Comparison of ENCODE assay signal across 23 mouse cellular contexts in genomic region chr7:107733162-107733561, GRCm38 (mm10). TPM values are rescaled to one million over a fixed set of nuclear protein-coding genes. Genes with fewer than 3 reads are reported as not detected.
DNase-seq lines count a peak whose midpoint lies in the region; ATAC-seq and TF ChIP-seq lines count a peak whose summit lies in the region.
"Had no signal": no experiment of that assay in that cellular context is flagged by ENCODE, and none has a peak within 500 bp of the region (broad histone marks: within the 10 kb centered on the region; RNA-seq: fewer than 3 reads in every experiment).

No protein-coding gene starts in this region.

- no peaks in the 10 kb centered on the region for H3K36me3 ChIP-seq in heart, adult 2 months (ENCODE audit: control insufficient read depth, insufficient read depth, low read length)
- H3K36me3 ChIP-seq in midbrain, embryonic 11.5 days (ENCODE audit: control insufficient read depth, insufficient read depth, low read length): no peaks in the 10 kb centered on the region
- no peaks in the 10 kb centered on the region for H3K36me3 ChIP-seq in midbrain, embryonic 14.5 days (ENCODE audit: control insufficient read depth, insufficient read depth, low read length)
- H3K36me3 ChIP-seq in hindbrain, postnatal 0 days (ENCODE audit: insufficient read depth, low read length): no peaks in the 10 kb centered on the region
- H3K36me3 ChIP-seq: forebrain, embryonic 15.5 days; hindbrain, embryonic 13.5 days had no signal

- H3K9me3 ChIP-seq in midbrain, embryonic 11.5 days (ENCODE audit: control insufficient read depth, low read length): no peaks in the 10 kb centered on the region
- no peaks in the 10 kb centered on the region for H3K9me3 ChIP-seq in midbrain, embryonic 14.5 days (ENCODE audit: control insufficient read depth, low read length)
- no peaks in the 10 kb centered on the region for H3K9me3 ChIP-seq in hindbrain, postnatal 0 days (ENCODE audit: low read length)
- H3K9me3 ChIP-seq: embryonic facial prominence, embryonic 12.5 days; forebrain, embryonic 15.5 days; heart, embryonic 15.5 days; hindbrain, embryonic 13.5 days had no signal

- no peak for TF ChIP-seq EP300 in heart, adult 2 months (IDR thresholded peaks at IDR 0.05; ENCODE audit: insufficient read depth, low read depth, low read length)

- no peaks in the 10 kb centered on the region for H3K4me1 ChIP-seq in heart, adult 2 months (ENCODE audit: control insufficient read depth, insufficient read depth, low read length)
- no peaks in the 10 kb centered on the region for H3K4me1 ChIP-seq in midbrain, embryonic 11.5 days (ENCODE audit: control insufficient read depth, insufficient read depth, low read length)
- no peaks in the 10 kb centered on the region for H3K4me1 ChIP-seq in midbrain, embryonic 14.5 days (ENCODE audit: control insufficient read depth, insufficient read depth, low read length)
- H3K4me1 ChIP-seq in hindbrain, postnatal 0 days (ENCODE audit: insufficient read depth, low read length): no peaks in the 10 kb centered on the region
- H3K4me1 ChIP-seq: embryonic facial prominence, embryonic 12.5 days; forebrain, embryonic 15.5 days; heart, embryonic 15.5 days; hindbrain, embryonic 13.5 days had no signal

- peak; percentile 20 for TF ChIP-seq CTCF in heart, adult 2 months (IDR thresholded peaks at IDR 0.05)
- TF ChIP-seq CTCF in hindbrain, postnatal 0 days (IDR thresholded peaks at IDR 0.05; ENCODE audit: low read depth): no peak

- no peak overlapping the region for H3K27ac ChIP-seq in heart, adult 2 months
- H3K27ac ChIP-seq in midbrain, embryonic 11.5 days (ENCODE audit: low read depth, low read length): no peak overlapping the region
- no peak overlapping the region for H3K27ac ChIP-seq in midbrain, embryonic 14.5 days (replicated peaks; ENCODE audit: low read depth, low read length)
- no peak overlapping the region for H3K27ac ChIP-seq in hindbrain, postnatal 0 days
- H3K27ac ChIP-seq: embryonic facial prominence, embryonic 12.5 days; forebrain, embryonic 15.5 days; heart, embryonic 15.5 days; hindbrain, embryonic 13.5 days had no signal

- no peak overlapping the region for H3K4me3 ChIP-seq in heart, adult 2 months
- no peak overlapping the region for H3K4me3 ChIP-seq in midbrain, embryonic 11.5 days (ENCODE audit: low read depth, low read length)
- no peak overlapping the region for H3K4me3 ChIP-seq in midbrain, embryonic 14.5 days (replicated peaks; ENCODE audit: low read depth, low read length)
- H3K4me3 ChIP-seq in hindbrain, postnatal 0 days (ENCODE audit: low read length): no peak overlapping the region
- H3K4me3 ChIP-seq: embryonic facial prominence, embryonic 12.5 days; forebrain, embryonic 15.5 days; heart, embryonic 15.5 days; hindbrain, embryonic 13.5 days had no signal

- no peaks in the 10 kb centered on the region for H3K27me3 ChIP-seq in heart, adult 2 months (ENCODE audit: control insufficient read depth, insufficient read depth, low read length)
- H3K27me3 ChIP-seq in midbrain, embryonic 11.5 days (ENCODE audit: control insufficient read depth, insufficient read depth, low read length): no peaks in the 10 kb centered on the region
- H3K27me3 ChIP-seq in midbrain, embryonic 14.5 days (ENCODE audit: control insufficient read depth, insufficient read depth, low read length): no peaks in the 10 kb centered on the region
- H3K27me3 ChIP-seq in hindbrain, postnatal 0 days (ENCODE audit: insufficient read depth, low read length): no peaks in the 10 kb centered on the region
- H3K27me3 ChIP-seq: embryonic facial prominence, embryonic 12.5 days; forebrain, embryonic 15.5 days; heart, embryonic 15.5 days; hindbrain, embryonic 13.5 days had no signal

- H3K4me2 ChIP-seq in midbrain, embryonic 11.5 days: no peak overlapping the region
- H3K4me2 ChIP-seq in midbrain, embryonic 14.5 days (ENCODE audit: low read length): no peak overlapping the region
- no peak overlapping the region for H3K4me2 ChIP-seq in hindbrain, postnatal 0 days (ENCODE audit: low read depth, low read length)
- H3K4me2 ChIP-seq: embryonic facial prominence, embryonic 12.5 days; forebrain, embryonic 15.5 days; heart, embryonic 11.5 days; heart, embryonic 15.5 days; hindbrain, embryonic 13.5 days had no signal

- no peak for ATAC-seq in midbrain, embryonic 11.5 days (ENCODE audit: low FRiP score)
- ATAC-seq in midbrain, embryonic 14.5 days (ENCODE audit: low FRiP score, low TSS enrichment): no peak
- ATAC-seq in hindbrain, postnatal 0 days: no peak
- ATAC-seq: CD4-positive, CD25-positive, alpha-beta regulatory T cell, adult 4 months; forebrain, embryonic 15.5 days had no signal

- intact Hi-C loops in heart, adult 2 months (cut with DNase I): no loop called here

- TF ChIP-seq POLR2A in heart, adult 2 months (IDR thresholded peaks at IDR 0.05; ENCODE audit: insufficient read depth, low read depth, low read length): no peak

- H3K79me2 ChIP-seq in heart, adult 2 months (replicated peaks; ENCODE audit: control insufficient read depth, insufficient read depth, low read length): no peaks in the 10 kb centered on the region

- DNase-seq in heart, adult 2 months: no peak
- no peak for DNase-seq in heart, adult 18-20 months
- DNase-seq in midbrain, embryonic 11.5 days (ENCODE audit: low spot score, missing footprints): peak; percentile 75
- DNase-seq in midbrain, embryonic 14.5 days: no peak
- peak; percentile 8 for DNase-seq in induced T-regulatory cell, adult 2 months (ENCODE audit: low read depth)
- DNase-seq in hindbrain, postnatal 0 days (ENCODE audit: low spot score): no peak
- DNase-seq in lung, postnatal 25 days (ENCODE audit: low spot score): no peak
- DNase-seq: adrenal gland, adult 2 months; adrenal gland, postnatal 36 days; B cell, adult 2 months; cerebellum, adult 8-10 months; cerebellum, postnatal 14 days; gastrocnemius, postnatal 36 days; heart, adult 11 months; heart, postnatal 14 days had no signal

- 53% methylated on average over 2 of the region's 2 CpGs for WGBS in heart, adult 2 months
- WGBS in midbrain, embryonic 11.5 days: 77% methylated on average over 2 of the region's 2 CpGs
- WGBS in midbrain, embryonic 14.5 days: 70% methylated on average over 2 of the region's 2 CpGs
- WGBS in hindbrain, postnatal 0 days: 61% methylated on average over 2 of the region's 2 CpGs

- H3K9ac ChIP-seq in heart, adult 2 months (ENCODE audit: low read depth, low read length): no peak overlapping the region
- no peak overlapping the region for H3K9ac ChIP-seq in midbrain, embryonic 11.5 days (ENCODE audit: low read length)
- no peak overlapping the region for H3K9ac ChIP-seq in midbrain, embryonic 14.5 days (replicated peaks; ENCODE audit: low read length)
- H3K9ac ChIP-seq in hindbrain, postnatal 0 days (replicated peaks; ENCODE audit: low read length): no peak overlapping the region
- H3K9ac ChIP-seq: embryonic facial prominence, embryonic 12.5 days; forebrain, embryonic 15.5 days; heart, embryonic 15.5 days; hindbrain, embryonic 13.5 days had no signal

RNA-seq across cellular contexts. Expression of gene Cyb5r2, which starts 24.7 kb away (rescaled TPM):
- not detected for total RNA-seq in heart, adult 2 months (2021)
- 0.08 TPM in 1 of 2 replicates, not detected in the other for polyA plus RNA-seq in heart, adult 2 months (2012; rRNA removed)
- total RNA-seq in heart, adult 18-20 months (2021): not detected
- polyA plus RNA-seq in midbrain, embryonic 11.5 days (2014; fragmentation: Nextera tagmentation; extraction: Ambion mirVana): 0.56 TPM in 1 of 2 replicates, not detected in the other
- not detected in 2 replicates for polyA plus RNA-seq in midbrain, embryonic 14.5 days (2014; fragmentation: Nextera tagmentation; extraction: Ambion mirVana)
- 0.21 TPM in 1 of 2 replicates, not detected in the other for total RNA-seq in hindbrain, postnatal 0 days (2014; rRNA removed)
- polyA plus RNA-seq in hindbrain, postnatal 0 days (2015; fragmentation: Nextera tagmentation; extraction: Ambion mirVana): 0.20 and 0.66 TPM in 2 replicates
- total RNA-seq: adrenal gland, adult 2 months; adrenal gland, postnatal 36 days; heart, postnatal 14 days; hematopoietic stem cell, adult 5-6 weeks; MEL had no signal
- polyA plus RNA-seq: adrenal gland, adult 2 months; CD4-positive, CD25-positive, alpha-beta regulatory T cell, adult 4 months; forebrain, embryonic 15.5 days; hindbrain, embryonic 13.5 days had no signal

Comparison
In these comparisons a context has a peak if more than half of its experiments do, and no peak if none do; other contexts are left out.
1. DNase-seq: peak in midbrain, embryonic 11.5 days (single experiment) and induced T-regulatory cell, adult 2 months (single experiment); none in heart, adult 2 months (0 of 2), heart, adult 18-20 months (0 of 2), midbrain, embryonic 14.5 days (single experiment), hindbrain, postnatal 0 days (single experiment) and lung, postnatal 25 days (single experiment).